Mouse (Mus musculus) thymus, adult 2 months (tissue): ENCODE data around the gene Rpl12.
A peak's percentile ranks its signal among the peaks of the same experiment; 100 is the strongest.

Experiments
- CTCF ChIP-seq: fragments of 200-500 bp; IDR thresholded peaks from 2 replicates; pipeline ENCODE4 v1.5.1; 2012; ENCODE audit warnings: mild to moderate bottlenecking, control low read depth, low read length, moderate library complexity, borderline replicate concordance; ENCODE audit not compliant: control insufficient read depth, poor library complexity, insufficient read depth; ENCODE audit errors: extremely low read depth
- POLR2A ChIP-seq: fragments of 200-500 bp; IDR thresholded peaks from 2 replicates; pipeline ENCODE4 v1.6.1; 2012; ENCODE audit warnings: mild to moderate bottlenecking, low read length, control low read depth, moderate library complexity; ENCODE audit not compliant: control insufficient read depth, poor library complexity, insufficient read depth; ENCODE audit errors: extremely low read depth

DNA sequence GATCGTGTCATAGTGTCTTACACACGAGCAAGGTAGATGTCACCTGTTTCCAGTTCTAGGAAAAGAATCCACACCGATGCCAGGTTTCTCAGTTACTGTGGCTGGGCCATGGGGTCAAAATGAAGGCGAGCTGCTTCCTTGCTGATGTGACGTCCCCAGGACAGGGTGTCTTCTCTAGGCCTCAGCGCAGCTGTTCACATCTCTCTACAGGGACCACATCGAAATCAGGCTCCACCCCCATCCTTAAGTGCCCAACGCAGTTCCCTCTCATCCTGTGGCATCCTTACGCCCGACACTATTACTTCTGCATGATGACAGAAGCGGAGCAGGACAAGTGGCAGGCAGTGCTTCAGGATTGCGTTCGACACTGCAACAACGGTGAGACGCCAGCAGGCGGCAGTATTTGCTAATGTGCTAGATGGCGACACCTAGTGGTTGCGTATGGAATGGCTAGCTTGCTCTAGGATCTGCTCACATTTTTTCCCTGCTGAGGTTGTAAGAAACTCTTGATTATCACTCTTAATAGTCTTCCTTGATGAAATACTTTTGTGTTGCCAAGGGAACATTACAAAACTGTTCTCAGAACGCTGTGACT lies 49.1 kb upstream of the Rpl12 start:
- TF ChIP-seq CTCF (peak; percentile 99), POLR2A (no peak)
